Mouse (Mus musculus): ENCODE data around the gene 1500015O10Rik. TPM values are rescaled to one million over a fixed set of nuclear protein-coding genes. Genes with fewer than 3 reads are reported as not detected.

Gene 1500015O10Rik
- polyA plus RNA-seq, 1 experiment: 0.40 TPM

- no peak overlapping the region for H3K4me3 ChIP-seq (ENCODE audit: control insufficient read depth, low read depth, low read length)
- H3K36me3 ChIP-seq (ENCODE audit: control insufficient read depth, insufficient read depth, low read length): no peaks in the 10 kb centered on the region
- H3K27me3 ChIP-seq (ENCODE audit: control insufficient read depth, insufficient read depth, low read length): no peaks in the 10 kb centered on the region
- no peak for TF ChIP-seq POLR2A (IDR thresholded peaks at IDR 0.05; ENCODE audit: control insufficient read depth, low read depth, low read length)
- TF ChIP-seq CTCF (IDR thresholded peaks at IDR 0.05; ENCODE audit: control insufficient read depth, insufficient read depth, insufficient replicate concordance, low read depth, low read length): no peak
- no peak overlapping the region for H3K27ac ChIP-seq (ENCODE audit: control insufficient read depth, insufficient read depth, low read depth, low read length)
- no peaks in the 10 kb centered on the region for H3K4me1 ChIP-seq (ENCODE audit: control insufficient read depth, insufficient read depth, low read length)
Measured at GRCm38 (mm10) chr1:43717967-43718366, 12.4 kb upstream of the 1500015O10Rik start.

GRCm38 (mm10) chr1:43718793-43719192 lies 11.6 kb upstream of the 1500015O10Rik start:
- H3K36me3 ChIP-seq (ENCODE audit: control insufficient read depth, insufficient read depth, low read length): no peaks in the 10 kb centered on the region

GRCm38 (mm10) chr1:43722459-43722858 lies 7.9 kb upstream of the 1500015O10Rik start:
- no peak overlapping the region for H3K4me3 ChIP-seq (ENCODE audit: control insufficient read depth, low read depth, low read length)
- H3K27me3 ChIP-seq (ENCODE audit: control insufficient read depth, insufficient read depth, low read length): no peaks in the 10 kb centered on the region

More at GRCm38 (mm10) chr1:43718793-43719192, 11.6 kb upstream of the 1500015O10Rik start:
- Histone ChIP-seq H3K4me3 (ENCODE audit: control insufficient read depth, low read depth, low read length) (no peak overlapping the region), H3K27ac (ENCODE audit: control insufficient read depth, insufficient read depth, low read depth, low read length) (no peak overlapping the region), H3K27me3 (ENCODE audit: control insufficient read depth, insufficient read depth, low read length) (no peaks in the 10 kb centered on the region), H3K4me1 (ENCODE audit: control insufficient read depth, insufficient read depth, low read length) (no peaks in the 10 kb centered on the region)
- no peak for TF ChIP-seq POLR2A (IDR thresholded peaks at IDR 0.05; ENCODE audit: control insufficient read depth, low read depth, low read length)
- no peak for TF ChIP-seq CTCF (IDR thresholded peaks at IDR 0.05; ENCODE audit: control insufficient read depth, insufficient read depth, insufficient replicate concordance, low read depth, low read length)

GRCm38 (mm10) chr1:43732100-43732499 lies 1.7 kb downstream of the 1500015O10Rik start:
- no peaks in the 10 kb centered on the region for H3K27me3 ChIP-seq (ENCODE audit: control insufficient read depth, insufficient read depth, low read length)
- peaks cover 4% of the 10 kb centered on the region for H3K4me1 ChIP-seq (ENCODE audit: control insufficient read depth, insufficient read depth, low read length)
- TF ChIP-seq CTCF (IDR thresholded peaks at IDR 0.05; ENCODE audit: control insufficient read depth, insufficient read depth, insufficient replicate concordance, low read depth, low read length) (no peak), POLR2A (IDR thresholded peaks at IDR 0.05; ENCODE audit: control insufficient read depth, low read depth, low read length) (no peak)
- no peaks in the 10 kb centered on the region for H3K36me3 ChIP-seq (ENCODE audit: control insufficient read depth, insufficient read depth, low read length)
- no peak overlapping the region for H3K4me3 ChIP-seq (ENCODE audit: control insufficient read depth, low read depth, low read length)
- no peak overlapping the region for H3K27ac ChIP-seq (ENCODE audit: control insufficient read depth, insufficient read depth, low read depth, low read length)

More at GRCm38 (mm10) chr1:43722459-43722858, 7.9 kb upstream of the 1500015O10Rik start:
- Histone ChIP-seq H3K27ac (ENCODE audit: control insufficient read depth, insufficient read depth, low read depth, low read length) (no peak overlapping the region), H3K4me1 (ENCODE audit: control insufficient read depth, insufficient read depth, low read length) (no peaks in the 10 kb centered on the region), H3K36me3 (ENCODE audit: control insufficient read depth, insufficient read depth, low read length) (no peaks in the 10 kb centered on the region)
- TF ChIP-seq POLR2A (IDR thresholded peaks at IDR 0.05; ENCODE audit: control insufficient read depth, low read depth, low read length) (no peak), CTCF (IDR thresholded peaks at IDR 0.05; ENCODE audit: control insufficient read depth, insufficient read depth, insufficient replicate concordance, low read depth, low read length) (no peak)

GRCm38 (mm10) chr1:43732657-43733056 lies 2.3 kb downstream of the 1500015O10Rik start:
- Histone ChIP-seq H3K36me3 (ENCODE audit: control insufficient read depth, insufficient read depth, low read length) (no peaks in the 10 kb centered on the region), H3K27ac (ENCODE audit: control insufficient read depth, insufficient read depth, low read depth, low read length) (no peak overlapping the region), H3K4me3 (ENCODE audit: control insufficient read depth, low read depth, low read length) (no peak overlapping the region), H3K4me1 (ENCODE audit: control insufficient read depth, insufficient read depth, low read length) (peaks cover 4% of the 10 kb centered on the region), H3K27me3 (ENCODE audit: control insufficient read depth, insufficient read depth, low read length) (no peaks in the 10 kb centered on the region)
- TF ChIP-seq POLR2A (IDR thresholded peaks at IDR 0.05; ENCODE audit: control insufficient read depth, low read depth, low read length): no peak
- no peak for TF ChIP-seq CTCF (IDR thresholded peaks at IDR 0.05; ENCODE audit: control insufficient read depth, insufficient read depth, insufficient replicate concordance, low read depth, low read length)

- Histone ChIP-seq H3K4me3 (ENCODE audit: control insufficient read depth, low read depth, low read length) (no peak overlapping the region), H3K4me1 (ENCODE audit: control insufficient read depth, insufficient read depth, low read length) (no peaks in the 10 kb centered on the region), H3K27ac (ENCODE audit: control insufficient read depth, insufficient read depth, low read depth, low read length) (no peak overlapping the region), H3K27me3 (ENCODE audit: control insufficient read depth, insufficient read depth, low read length) (no peaks in the 10 kb centered on the region), H3K36me3 (ENCODE audit: control insufficient read depth, insufficient read depth, low read length) (no peaks in the 10 kb centered on the region)
- TF ChIP-seq POLR2A (IDR thresholded peaks at IDR 0.05; ENCODE audit: control insufficient read depth, low read depth, low read length): no peak
- TF ChIP-seq CTCF (IDR thresholded peaks at IDR 0.05; ENCODE audit: control insufficient read depth, insufficient read depth, insufficient replicate concordance, low read depth, low read length): no peak
Measured at GRCm38 (mm10) chr1:43737812-43738518, 7.6 kb downstream of the 1500015O10Rik start.

GRCm38 (mm10) chr1:43738519-43738894 lies 8.1 kb downstream of the 1500015O10Rik start:
- Histone ChIP-seq H3K36me3 (ENCODE audit: control insufficient read depth, insufficient read depth, low read length) (no peaks in the 10 kb centered on the region), H3K4me1 (ENCODE audit: control insufficient read depth, insufficient read depth, low read length) (no peaks in the 10 kb centered on the region), H3K4me3 (ENCODE audit: control insufficient read depth, low read depth, low read length) (no peak overlapping the region), H3K27ac (ENCODE audit: control insufficient read depth, insufficient read depth, low read depth, low read length) (no peak overlapping the region), H3K27me3 (ENCODE audit: control insufficient read depth, insufficient read depth, low read length) (no peaks in the 10 kb centered on the region)
- TF ChIP-seq POLR2A (IDR thresholded peaks at IDR 0.05; ENCODE audit: control insufficient read depth, low read depth, low read length): no peak
- TF ChIP-seq CTCF (IDR thresholded peaks at IDR 0.05; ENCODE audit: control insufficient read depth, insufficient read depth, insufficient replicate concordance, low read depth, low read length): no peak

Measured in testis, adult 2 months (tissue).